Mouse (Mus musculus): ENCODE measurements around the gene Mrps17. TPM values are rescaled to one million over a fixed set of nuclear protein-coding genes. Genes with fewer than 3 reads are reported as not detected.
A peak's percentile ranks its signal among the peaks of the same experiment; 100 is the strongest.

The Mrps17 gene
- polyA plus RNA-seq, 1 experiment, result 90.6 TPM

GRCm38 (mm10) chr5:129700506-129700905 lies 14.8 kb upstream of the Mrps17 start:
- Histone ChIP-seq H3K4me3 (replicated peaks; ENCODE audit: insufficient read depth, low read depth, low read length) (no peak overlapping the region), H3K4me1 (ENCODE audit: control insufficient read depth, insufficient read depth, low read length) (no peaks in the 10 kb centered on the region), H3K27ac (ENCODE audit: insufficient read depth, low read length) (no peak overlapping the region), H3K27me3 (ENCODE audit: control insufficient read depth, insufficient read depth, low read length) (no peaks in the 10 kb centered on the region; the same call in 1 of the 2 replicates)
- WGBS, result 21% methylated on average over 2 of the region's 2 CpGs
- TF ChIP-seq CTCF (IDR thresholded peaks at IDR 0.05; ENCODE audit: borderline replicate concordance, insufficient read depth, low read depth, low read length) (no peak), POLR2A (IDR thresholded peaks at IDR 0.05; ENCODE audit: borderline replicate concordance, insufficient read depth, low read length) (no peak)
- DNase-seq, result no peak

- TF ChIP-seq CTCF (IDR thresholded peaks at IDR 0.05; ENCODE audit: borderline replicate concordance, insufficient read depth, low read depth, low read length) (no peak), POLR2A (IDR thresholded peaks at IDR 0.05; ENCODE audit: borderline replicate concordance, insufficient read depth, low read length) (no peak)
- WGBS, result 58% methylated on average over 1 of the region's 1 CpGs
These were observed 13.6 kb upstream of the Mrps17 start for GRCm38 (mm10) chr5:129701706-129702105.

GRCm38 (mm10) chr5:129703368-129703767 lies 11.9 kb upstream of the Mrps17 start:
- no peaks in the 10 kb centered on the region for H3K4me1 ChIP-seq (ENCODE audit: control insufficient read depth, insufficient read depth, low read length)
- H3K27me3 ChIP-seq (ENCODE audit: control insufficient read depth, insufficient read depth, low read length), result no peaks in the 10 kb centered on the region; the same call in 1 of the 2 replicates
- no peak for DNase-seq
- TF ChIP-seq CTCF (IDR thresholded peaks at IDR 0.05; ENCODE audit: borderline replicate concordance, insufficient read depth, low read depth, low read length) (no peak), POLR2A (IDR thresholded peaks at IDR 0.05; ENCODE audit: borderline replicate concordance, insufficient read depth, low read length) (no peak)
- H3K27ac ChIP-seq (ENCODE audit: insufficient read depth, low read length), result no peak overlapping the region
- H3K4me3 ChIP-seq (replicated peaks; ENCODE audit: insufficient read depth, low read depth, low read length), result no peak overlapping the region

More at GRCm38 (mm10) chr5:129701706-129702105, 13.6 kb upstream of the Mrps17 start:
- H3K27ac ChIP-seq (ENCODE audit: insufficient read depth, low read length), result no peak overlapping the region
- H3K27me3 ChIP-seq (ENCODE audit: control insufficient read depth, insufficient read depth, low read length), result no peaks in the 10 kb centered on the region; the same call in 1 of the 2 replicates
- no peak overlapping the region for H3K4me3 ChIP-seq (replicated peaks; ENCODE audit: insufficient read depth, low read depth, low read length)
- DNase-seq, result no peak
- no peaks in the 10 kb centered on the region for H3K4me1 ChIP-seq (ENCODE audit: control insufficient read depth, insufficient read depth, low read length)

GRCm38 (mm10) chr5:129708412-129708811 lies 6.9 kb upstream of the Mrps17 start, which contains the start of gene Sept14:
Gene Sept14 (minus strand): TSS chr5:129708512.
- no peak within 1 kb of the TSS for H3K27ac ChIP-seq (ENCODE audit: insufficient read depth, low read length)
- H3K27me3 ChIP-seq (ENCODE audit: control insufficient read depth, insufficient read depth, low read length), result no peaks in the 10 kb centered on the region
- no peaks in the 10 kb centered on the region for H3K4me1 ChIP-seq (ENCODE audit: control insufficient read depth, insufficient read depth, low read length)
- DNase-seq, result no peak
- WGBS, result 55% methylated on average over 2 of the region's 2 CpGs
- H3K4me3 ChIP-seq (replicated peaks; ENCODE audit: insufficient read depth, low read depth, low read length), result no peak within 1 kb of the TSS
- TF ChIP-seq CTCF (IDR thresholded peaks at IDR 0.05; ENCODE audit: borderline replicate concordance, insufficient read depth, low read depth, low read length) (no peak), POLR2A (IDR thresholded peaks at IDR 0.05; ENCODE audit: borderline replicate concordance, insufficient read depth, low read length) (no peak)

- WGBS, result 84% methylated on average over 9 of the region's 9 CpGs
- Histone ChIP-seq H3K4me1 (ENCODE audit: control insufficient read depth, insufficient read depth, low read length) (no peaks in the 10 kb centered on the region), H3K27ac (ENCODE audit: insufficient read depth, low read length) (no peak overlapping the region), H3K27me3 (ENCODE audit: control insufficient read depth, insufficient read depth, low read length) (no peaks in the 10 kb centered on the region), H3K4me3 (replicated peaks; ENCODE audit: insufficient read depth, low read depth, low read length) (no peak overlapping the region)
- no peak for DNase-seq
- TF ChIP-seq CTCF (IDR thresholded peaks at IDR 0.05; ENCODE audit: borderline replicate concordance, insufficient read depth, low read depth, low read length), result no peak
These were observed 1.7 kb downstream of the Mrps17 start for GRCm38 (mm10) chr5:129717016-129717415.

GRCm38 (mm10) chr5:129720176-129720575 lies 4.9 kb downstream of the Mrps17 start:
- no peak overlapping the region for H3K27ac ChIP-seq (ENCODE audit: insufficient read depth, low read length)
- no peaks in the 10 kb centered on the region for H3K4me1 ChIP-seq (ENCODE audit: control insufficient read depth, insufficient read depth, low read length)
- no peak for TF ChIP-seq POLR2A (IDR thresholded peaks at IDR 0.05; ENCODE audit: borderline replicate concordance, insufficient read depth, low read length)
- TF ChIP-seq CTCF (IDR thresholded peaks at IDR 0.05; ENCODE audit: borderline replicate concordance, insufficient read depth, low read depth, low read length), result no peak
- DNase-seq, result no peak
- H3K4me3 ChIP-seq (replicated peaks; ENCODE audit: insufficient read depth, low read depth, low read length), result no peak overlapping the region
- WGBS, result 88% methylated on average over 3 of the region's 3 CpGs
- H3K27me3 ChIP-seq (ENCODE audit: control insufficient read depth, insufficient read depth, low read length), result no peaks in the 10 kb centered on the region

GRCm38 (mm10) chr5:129724268-129724667 lies 9.0 kb downstream of the Mrps17 start:
- Histone ChIP-seq H3K4me3 (replicated peaks; ENCODE audit: insufficient read depth, low read depth, low read length) (no peak overlapping the region), H3K4me1 (ENCODE audit: control insufficient read depth, insufficient read depth, low read length) (peaks cover 12% of the 10 kb centered on the region), H3K27me3 (ENCODE audit: control insufficient read depth, insufficient read depth, low read length) (no peaks in the 10 kb centered on the region), H3K27ac (ENCODE audit: insufficient read depth, low read length) (no peak overlapping the region)
- TF ChIP-seq CTCF (IDR thresholded peaks at IDR 0.05; ENCODE audit: borderline replicate concordance, insufficient read depth, low read depth, low read length) (no peak), POLR2A (IDR thresholded peaks at IDR 0.05; ENCODE audit: borderline replicate concordance, insufficient read depth, low read length) (no peak)
- DNase-seq, result no peak
- 54% methylated on average over 4 of the region's 4 CpGs for WGBS

GRCm38 (mm10) chr5:129724834-129725773 lies 9.8 kb downstream of the Mrps17 start, which contains the start of gene Nipsnap2:
Gene Nipsnap2 (plus strand): TSS chr5:129725063.
- peak; percentile 89 to 97 for DNase-seq
- Histone ChIP-seq H3K4me1 (ENCODE audit: control insufficient read depth, insufficient read depth, low read length) (peaks cover 16% of the 10 kb centered on the region), H3K27ac (ENCODE audit: insufficient read depth, low read length) (peak within 1 kb of the TSS; percentile 96), H3K4me3 (replicated peaks; ENCODE audit: insufficient read depth, low read depth, low read length) (peak within 1 kb of the TSS; percentile 96), H3K27me3 (ENCODE audit: control insufficient read depth, insufficient read depth, low read length) (no peaks in the 10 kb centered on the region)
- peak; percentile 98 for TF ChIP-seq CTCF (IDR thresholded peaks at IDR 0.05; ENCODE audit: borderline replicate concordance, insufficient read depth, low read depth, low read length)
- TF ChIP-seq POLR2A (IDR thresholded peaks at IDR 0.05; ENCODE audit: borderline replicate concordance, insufficient read depth, low read length), result peak; percentile 62
- WGBS, result under 1% methylated on average over 90 of the region's 93 CpGs

Data from cerebellum, adult 2 months (tissue).